11 mouse cellular contexts compared by ENCODE assay signal in the genomic region with DNA sequence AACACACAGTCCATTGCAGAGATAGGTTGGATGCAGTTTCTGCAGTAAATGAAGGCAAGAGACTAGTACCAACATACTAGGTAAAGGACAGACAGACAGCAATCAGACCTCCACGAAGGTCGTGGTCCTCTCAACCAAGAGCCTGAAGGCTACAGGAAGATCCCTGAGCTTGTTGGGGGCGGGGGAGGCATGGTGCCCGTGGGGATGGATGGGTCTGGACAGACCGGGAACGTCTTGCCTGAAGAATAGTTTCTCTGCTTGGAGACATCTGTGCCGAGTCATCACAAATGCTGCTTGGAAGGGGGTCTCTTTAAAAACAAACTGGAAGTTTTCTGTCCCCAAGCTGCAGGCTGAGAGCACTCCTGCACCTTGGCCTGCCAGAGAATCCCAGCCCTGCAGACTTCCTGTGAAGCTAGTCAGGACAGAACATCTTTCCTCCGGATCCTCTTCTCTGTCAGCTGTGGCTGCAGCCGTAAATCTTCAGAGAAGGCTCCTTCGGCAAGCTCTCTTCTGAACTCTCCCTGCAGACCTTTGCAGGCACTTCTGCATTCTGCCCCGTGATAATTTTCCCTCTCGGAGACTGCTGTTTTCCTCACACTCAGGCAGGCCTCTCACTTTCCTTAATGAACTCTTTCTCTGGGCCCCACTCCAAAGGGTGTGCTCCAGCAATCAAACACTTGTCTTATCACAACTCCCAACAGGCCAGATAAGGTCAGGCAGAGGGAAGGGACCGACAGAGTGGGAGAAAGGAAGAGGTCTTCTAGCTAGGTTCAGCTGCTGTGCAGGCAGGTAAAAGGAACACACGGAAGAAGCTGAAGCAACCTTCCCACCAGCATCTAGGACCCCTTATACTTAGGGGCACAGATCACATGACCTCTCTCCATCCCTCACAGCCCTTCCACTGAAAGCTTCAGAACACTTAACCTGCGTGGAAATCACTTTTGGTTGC.
DNase-seq lines count a peak whose midpoint lies in the region; ATAC-seq and TF ChIP-seq lines count a peak whose summit lies in the region.
"Had no signal": no experiment of that assay in that cellular context is flagged by ENCODE, and none has a peak within 500 bp of the region (broad histone marks: within the 10 kb centered on the region; RNA-seq: fewer than 3 reads in every experiment).

No protein-coding gene starts in this region.

- no peak for TF ChIP-seq POLR2A in MEL (IDR thresholded peaks at IDR 0.05; ENCODE audit: control insufficient read depth in 1 of 2, insufficient read depth in 1 of 2, low read depth in 1 of 2, low read length in 2 of 2, poor library complexity in 1 of 2)
- no peak for TF ChIP-seq POLR2A in limb, embryonic 14.5 days (IDR thresholded peaks at IDR 0.05; ENCODE audit: borderline replicate concordance, extremely low read depth, insufficient read depth, insufficient read length)

- H3K27me3 ChIP-seq in kidney, embryonic 16.5 days (ENCODE audit: insufficient read depth, low read length): no peaks in the 10 kb centered on the region
- H3K27me3 ChIP-seq in MEL (ENCODE audit: control insufficient read depth in 1 of 2, insufficient read depth in 2 of 2, low read length in 2 of 2): no peaks in the 10 kb centered on the region
- H3K27me3 ChIP-seq in limb, embryonic 14.5 days (ENCODE audit: control insufficient read depth, insufficient read depth, low read length): no peaks in the 10 kb centered on the region
- H3K27me3 ChIP-seq: CH12.LX had no signal

- no peak for TF ChIP-seq RAD21 in MEL (IDR thresholded peaks at IDR 0.05; ENCODE audit: low read depth, low read length)

- peak; percentile 80 for ATAC-seq in kidney, embryonic 16.5 days (ENCODE audit: low FRiP score, low TSS enrichment)
- peak; percentile 26 for ATAC-seq in limb, embryonic 14.5 days (ENCODE audit: low FRiP score, low read depth)

- no peaks in the 10 kb centered on the region for H3K36me3 ChIP-seq in kidney, embryonic 16.5 days (ENCODE audit: insufficient read depth, low read length)
- H3K36me3 ChIP-seq in MEL (ENCODE audit: control insufficient read depth in 1 of 2, insufficient read depth in 2 of 2, low read length in 2 of 2): no peaks in the 10 kb centered on the region
- H3K36me3 ChIP-seq in limb, embryonic 14.5 days (ENCODE audit: control insufficient read depth, insufficient read depth, low read length): no peaks in the 10 kb centered on the region

- H3K79me2 ChIP-seq in MEL (ENCODE audit: control insufficient read depth, insufficient read depth, low read length, poor library complexity): no peaks in the 10 kb centered on the region

- H3K4me1 ChIP-seq in kidney, embryonic 16.5 days (ENCODE audit: insufficient read depth, low read length): peaks cover 12% of the 10 kb centered on the region
- peaks cover 0 to 9% of the 10 kb centered on the region in 2 experiments; a peak in 2 of 4 replicates for H3K4me1 ChIP-seq in MEL (ENCODE audit: control insufficient read depth in 1 of 2, insufficient read depth in 2 of 2, low read length in 2 of 2)
- H3K4me1 ChIP-seq in limb, embryonic 14.5 days (ENCODE audit: control insufficient read depth, insufficient read depth, low read length): 0 out of 2 replicates have a peak, but pooled peaks cover 5% of the 10 kb centered on the region

- no peak overlapping the region for H3K4me3 ChIP-seq in kidney, embryonic 16.5 days (ENCODE audit: low read length)
- H3K4me3 ChIP-seq in MEL (ENCODE audit: control insufficient read depth in 1 of 2, insufficient read depth in 1 of 2, low read depth in 2 of 2, low read length in 2 of 2): no peak overlapping the region
- H3K4me3 ChIP-seq in limb, embryonic 14.5 days (replicated peaks; ENCODE audit: low read length): no peak overlapping the region
- H3K4me3 ChIP-seq: left cerebral cortex, adult 2 months had no signal

- 0 out of 2 replicates have a peak overlapping the region, but pooled peaks have one; percentile 22 for H3K9ac ChIP-seq in kidney, embryonic 16.5 days (replicated peaks; ENCODE audit: low read length)
- no peak overlapping the region for H3K9ac ChIP-seq in MEL (ENCODE audit: control insufficient read depth, low read depth, low read length, poor library complexity, severe bottlenecking)
- no peak overlapping the region for H3K9ac ChIP-seq in limb, embryonic 14.5 days (ENCODE audit: low read depth, low read length, severe bottlenecking)

- TF ChIP-seq CTCF in MEL (IDR thresholded peaks at IDR 0.05 in 2 of 3, conservative IDR thresholded peaks at IDR 0.05 in 1 of 3; ENCODE audit: control insufficient read depth in 1 of 3, insufficient read depth in 1 of 3, low read depth in 2 of 3, low read length in 3 of 3, poor library complexity in 1 of 3, severe bottlenecking in 1 of 3): no peak

- H3K9me3 ChIP-seq in kidney, embryonic 16.5 days (ENCODE audit: low read length): no peaks in the 10 kb centered on the region
- no peaks in the 10 kb centered on the region for H3K9me3 ChIP-seq in MEL (replicated peaks; ENCODE audit: insufficient read depth, low read length)
- no peaks in the 10 kb centered on the region for H3K9me3 ChIP-seq in limb, embryonic 14.5 days (ENCODE audit: control insufficient read depth, low read length)

- H3K27ac ChIP-seq in kidney, embryonic 16.5 days (ENCODE audit: low read length): peak overlapping the region; percentile 80
- no peak overlapping the region for H3K27ac ChIP-seq in MEL (ENCODE audit: control insufficient read depth, low read depth, low read length)
- H3K27ac ChIP-seq in limb, embryonic 14.5 days (replicated peaks; ENCODE audit: low read depth, low read length): 0 out of 2 replicates have a peak overlapping the region, but pooled peaks have one; percentile 3
- H3K27ac ChIP-seq: left cerebral cortex, adult 2 months had no signal

- no peak overlapping the region for H3K4me2 ChIP-seq in kidney, embryonic 16.5 days (replicated peaks; ENCODE audit: low read depth, low read length)
- no peak overlapping the region for H3K4me2 ChIP-seq in limb, embryonic 14.5 days (replicated peaks; ENCODE audit: low read depth, low read length, severe bottlenecking)

- WGBS in kidney, embryonic 16.5 days: 23% methylated on average over 15 of the region's 15 CpGs
- WGBS in limb, embryonic 14.5 days: 32% methylated on average over 15 of the region's 15 CpGs

- DNase-seq in kidney, adult 9 months: no peak
- DNase-seq in MEL (ENCODE audit: low read depth, low spot score): peak; percentile 40
- peak; percentile 12 for DNase-seq in ZHBTc4 (ENCODE audit: low read depth, low spot score)
- DNase-seq in limb, embryonic 14.5 days (ENCODE audit: low spot score): no peak
- DNase-seq in spleen, postnatal 4 days (ENCODE audit: low spot score in 2 of 2): no peak
- DNase-seq in layer of hippocampus, adult 18-20 months (ENCODE audit: low spot score in 2 of 2): no peak
- no peak for DNase-seq in cerebellum, adult 9-10 months
- DNase-seq: cerebellum, adult 9-11 months had no signal

- TF ChIP-seq EP300 in MEL (IDR thresholded peaks at IDR 0.05; ENCODE audit: low read depth in 1 of 2, low read length in 2 of 2): no peak

TF ChIP-seq in MEL, 35 proteins besides CTCF, POLR2A, EP300 and RAD21:
- TF ChIP-seq ELF1 (IDR thresholded peaks at IDR 0.05; ENCODE audit: low read depth, low read length) (no peak), JUND (IDR thresholded peaks at IDR 0.05; ENCODE audit: low read depth, low read length) (no peak), SMC3 (IDR thresholded peaks at IDR 0.05; ENCODE audit: low read depth, low read length) (no peak), ZMIZ1 (IDR thresholded peaks at IDR 0.05; ENCODE audit: low read depth, low read length) (no peak), MAX (IDR thresholded peaks at IDR 0.05; ENCODE audit: low read length) (no peak), NRF1 (IDR thresholded peaks at IDR 0.05; ENCODE audit: insufficient read depth, low read depth, low read length, poor library complexity, severe bottlenecking) (no peak), ZC3H11A (IDR thresholded peaks at IDR 0.05; ENCODE audit: low read depth, low read length) (no peak), NELFE (IDR thresholded peaks at IDR 0.05; ENCODE audit: low read depth, low read length) (no peak), MYB (IDR thresholded peaks at IDR 0.05; ENCODE audit: low read depth, low read length) (no peak), GABPA (IDR thresholded peaks at IDR 0.05; ENCODE audit: low read depth, low read length) (no peak), GATA1 (IDR thresholded peaks at IDR 0.05; ENCODE audit: low read depth, low read length) (no peak), POLR2AphosphoS5 (IDR thresholded peaks at IDR 0.05; ENCODE audit: borderline replicate concordance, low read depth, low read length) (no peak), CHD1 (IDR thresholded peaks at IDR 0.05; ENCODE audit: low read depth, low read length) (no peak), ZNF384 (IDR thresholded peaks at IDR 0.05; ENCODE audit: low read depth, low read length) (no peak), TAL1 (IDR thresholded peaks at IDR 0.05; ENCODE audit: low read length) (no peak), HCFC1 (IDR thresholded peaks at IDR 0.05; ENCODE audit: low read depth, low read length) (no peak), TBP (IDR thresholded peaks at IDR 0.05; ENCODE audit: low read depth, low read length) (no peak)

Comparison
In these comparisons a context has a peak if more than half of its experiments do, and no peak if none do; other contexts are left out.
1. DNase-seq: peak in MEL (single experiment) and ZHBTc4 (single experiment); none in kidney, adult 9 months (single experiment), limb, embryonic 14.5 days (single experiment), spleen, postnatal 4 days (0 of 2), layer of hippocampus, adult 18-20 months (0 of 2) and cerebellum, adult 9-10 months (single experiment).